Mouse (Mus musculus): ENCODE measurements around the gene Cfap69.

- TF ChIP-seq CTCF (IDR thresholded peaks at IDR 0.05; ENCODE audit: borderline replicate concordance, insufficient read depth, low read depth, low read length), result no peak
- no peak for TF ChIP-seq POLR2A (IDR thresholded peaks at IDR 0.05; ENCODE audit: borderline replicate concordance, insufficient read depth, low read length)
Measured at GRCm38 (mm10) chr5:5533656-5534420, 130.2 kb downstream of the Cfap69 start.
